Mouse (Mus musculus): ENCODE measurements around the gene Zswim4.

DNA sequence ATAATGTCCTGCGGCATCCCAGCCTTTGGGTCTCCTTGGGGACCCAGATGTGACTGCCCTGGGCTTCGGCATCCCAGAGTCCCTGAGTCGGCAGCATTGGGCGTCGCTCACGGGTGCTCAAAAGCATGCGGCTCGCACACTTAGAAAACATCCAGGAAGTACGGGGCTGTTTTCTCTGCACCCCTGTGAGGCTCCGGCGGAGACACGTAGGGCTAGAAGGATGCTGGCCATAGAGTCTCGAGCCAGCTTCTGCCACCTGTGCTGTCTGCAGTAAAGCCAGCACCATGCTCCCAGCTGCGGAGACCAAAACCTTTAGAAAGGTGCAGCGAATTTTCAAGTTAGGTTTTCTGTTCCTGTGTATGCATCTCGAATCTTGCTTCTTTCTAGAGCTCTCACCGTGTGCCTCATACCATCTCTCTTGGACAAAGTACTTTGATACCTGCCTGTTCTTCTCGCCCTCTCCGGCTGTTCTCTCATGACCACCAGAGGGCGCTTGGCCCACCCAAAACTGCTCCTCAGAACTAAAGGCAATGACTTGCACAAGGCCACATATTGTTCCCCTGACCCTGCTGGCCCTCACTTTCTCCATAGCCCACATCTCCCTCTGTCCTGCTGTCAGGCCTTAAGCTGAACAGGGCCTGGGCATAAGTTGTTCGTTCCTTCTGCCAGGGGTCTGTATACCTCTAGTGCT is 49.6 kb downstream of the Zswim4 start:
- TF ChIP-seq POLR2A (IDR thresholded peaks at IDR 0.05; ENCODE audit: low read depth, low read length) (no peak), CTCF (IDR thresholded peaks at IDR 0.05; ENCODE audit: extremely low read depth, insufficient read length, insufficient replicate concordance, low read depth, low read length) (peak; percentile 85; the same call in 1 of the 2 replicates)
